Mouse (Mus musculus) kidney, adult 9 months (tissue): ENCODE results near the gene C530025M09Rik.

Experiments used
- DNase-seq: peaks from one replicate; pipeline ENCODE4 v3.0.0; 2022

Gene C530025M09Rik

DNA sequence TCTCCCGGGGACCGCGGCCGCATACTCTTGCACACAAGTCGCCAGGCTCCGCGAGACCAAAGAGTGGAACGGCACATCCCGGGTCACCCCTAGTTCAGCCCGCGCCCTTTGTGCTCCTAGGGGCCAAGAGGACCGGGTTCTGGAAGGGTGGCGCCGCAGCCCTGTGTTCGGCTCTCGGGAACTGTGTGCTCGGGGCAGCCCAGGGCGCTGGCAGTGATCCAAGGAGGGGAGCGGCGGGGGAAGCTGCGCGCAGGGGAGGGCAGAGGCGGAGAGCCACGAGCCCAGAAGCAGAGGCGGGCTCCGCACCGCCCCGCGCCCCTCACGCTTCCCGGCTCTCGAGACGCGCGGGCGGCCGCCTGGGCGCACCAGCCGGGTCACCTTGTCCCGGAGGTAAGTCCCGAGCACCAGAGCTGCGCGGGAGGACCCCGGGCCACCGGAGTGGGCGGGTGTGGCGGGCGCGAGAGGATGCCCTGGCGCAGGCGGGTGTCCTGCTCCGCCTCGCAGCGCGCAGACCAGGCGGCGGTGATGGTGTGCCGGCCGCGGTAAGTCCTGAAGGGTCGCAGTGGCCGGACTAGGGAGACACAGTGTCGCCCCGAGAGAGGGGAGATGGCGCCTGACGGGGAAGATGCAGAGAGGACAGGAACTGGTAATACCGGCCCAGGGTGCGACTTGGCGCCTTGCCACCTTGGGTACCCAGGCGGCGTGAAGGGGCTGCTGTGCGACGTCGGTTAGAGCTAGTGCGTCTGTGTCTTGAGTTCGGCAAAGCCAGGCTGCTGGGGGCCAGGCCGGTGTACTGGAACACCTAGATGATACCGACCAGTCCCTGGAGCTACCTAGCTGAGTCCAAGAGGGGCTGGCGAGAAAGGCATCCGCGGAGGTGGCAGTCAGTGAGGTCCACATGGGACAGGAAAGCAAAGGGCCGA is at the start of gene C530025M09Rik:
Gene C530025M09Rik, minus strand, starts transcription at position 678 of the 923 bp plus-strand sequence.
- DNase-seq = no peak

DNA sequence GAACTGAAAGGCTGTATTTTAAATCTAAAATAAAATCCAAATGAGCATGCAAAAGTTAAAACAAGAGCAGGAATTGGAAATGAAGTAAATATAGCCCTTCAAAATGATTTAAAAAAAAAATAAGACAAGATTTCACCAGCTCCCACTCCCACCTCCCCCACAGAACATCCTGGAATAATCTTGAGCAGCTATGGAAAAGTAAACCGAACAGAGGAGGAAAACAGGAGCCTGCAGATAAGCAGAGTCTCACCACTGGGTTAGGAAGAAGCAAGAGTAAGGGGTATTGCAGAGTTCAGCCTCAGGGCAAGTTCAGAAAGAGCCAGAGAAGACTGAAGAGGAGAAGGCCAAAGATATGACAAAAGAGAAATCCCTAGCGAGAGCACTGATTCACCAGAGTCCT is 46.9 kb upstream of the C530025M09Rik start:
- no peak for DNase-seq

DNA sequence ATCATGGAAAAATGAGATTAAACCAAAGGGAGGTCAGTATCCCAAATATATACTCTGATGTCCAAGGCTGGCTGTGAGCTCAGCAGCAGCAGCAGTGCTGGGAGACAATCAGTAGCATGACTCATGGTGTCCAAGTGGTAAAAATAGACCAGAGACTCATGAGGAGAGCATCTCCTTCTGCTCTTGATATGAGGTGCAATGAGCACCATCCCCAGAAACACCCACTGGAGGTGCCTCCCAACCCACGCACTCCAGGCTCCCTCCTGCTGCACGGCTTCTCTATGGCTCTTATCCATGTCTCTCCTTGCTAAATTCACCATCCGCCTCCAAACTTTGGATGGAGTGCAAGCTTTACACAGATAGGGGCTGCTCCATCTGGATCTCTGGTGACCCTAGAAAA is 42.3 kb upstream of the C530025M09Rik start:
- no peak for DNase-seq

DNA sequence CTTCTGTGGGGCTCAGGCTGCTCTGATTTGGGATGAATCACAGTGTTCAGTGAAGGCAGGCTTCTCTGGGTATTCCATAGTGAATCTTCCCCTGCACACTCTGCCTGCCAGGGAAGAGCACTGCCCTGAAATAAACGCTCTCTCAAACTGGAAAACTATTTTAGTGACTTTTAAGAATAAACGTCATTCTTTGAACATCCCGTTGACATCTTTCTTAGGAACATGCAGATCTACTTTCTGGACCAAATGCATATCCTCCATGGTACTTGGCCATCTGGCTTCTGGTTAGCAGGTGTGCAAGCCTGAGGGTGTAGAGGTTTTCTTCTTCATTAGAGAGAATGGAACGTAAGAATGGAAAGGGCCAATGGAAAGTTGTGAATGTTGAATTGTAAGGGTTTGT is 41.5 kb upstream of the C530025M09Rik start:
- DNase-seq = no peak

DNA sequence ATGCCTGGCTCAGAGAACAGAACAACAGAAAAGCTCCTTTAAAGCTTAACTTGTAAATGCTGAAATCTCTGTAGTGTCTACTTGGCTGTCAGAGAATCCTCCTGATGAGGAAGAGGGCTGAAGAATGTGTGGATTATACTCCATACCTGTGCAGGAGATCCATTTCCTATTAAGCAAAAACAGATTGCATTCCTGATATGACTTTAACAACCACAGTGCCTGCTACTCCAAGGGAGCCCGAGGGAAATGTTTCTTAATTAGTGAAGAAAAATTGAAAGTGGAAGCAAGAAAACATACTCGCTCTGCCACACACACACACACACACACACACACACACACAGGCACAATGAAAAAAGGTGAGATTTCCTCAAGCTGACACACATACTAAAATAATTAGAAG is 39.5 kb upstream of the C530025M09Rik start:
- no peak for DNase-seq

DNA sequence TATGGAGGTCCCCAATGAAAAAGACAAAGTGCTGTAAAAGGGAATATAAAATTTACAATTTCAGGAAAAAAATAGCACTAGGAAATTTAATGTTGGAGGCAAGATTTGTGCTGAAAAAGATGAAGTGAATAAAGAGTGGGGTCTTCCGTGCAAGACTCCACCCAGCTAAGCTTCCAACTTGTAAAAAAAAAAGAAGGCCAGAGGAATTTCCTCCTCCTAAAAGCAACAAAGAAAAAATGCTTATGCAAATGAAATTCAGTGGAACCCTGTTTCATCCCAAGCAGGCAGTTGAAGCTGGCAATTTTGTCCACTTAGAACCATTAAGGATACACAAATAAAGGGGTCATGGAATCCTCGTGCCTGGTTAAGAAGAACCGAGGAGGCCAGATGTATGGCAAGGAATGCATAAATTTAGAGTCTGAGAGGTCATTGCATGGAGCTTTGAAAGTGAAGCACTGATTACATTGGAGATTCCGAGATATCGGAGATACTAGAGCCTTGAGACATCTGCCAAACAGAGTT is 35.0 kb upstream of the C530025M09Rik start:
- no peak for DNase-seq

DNA sequence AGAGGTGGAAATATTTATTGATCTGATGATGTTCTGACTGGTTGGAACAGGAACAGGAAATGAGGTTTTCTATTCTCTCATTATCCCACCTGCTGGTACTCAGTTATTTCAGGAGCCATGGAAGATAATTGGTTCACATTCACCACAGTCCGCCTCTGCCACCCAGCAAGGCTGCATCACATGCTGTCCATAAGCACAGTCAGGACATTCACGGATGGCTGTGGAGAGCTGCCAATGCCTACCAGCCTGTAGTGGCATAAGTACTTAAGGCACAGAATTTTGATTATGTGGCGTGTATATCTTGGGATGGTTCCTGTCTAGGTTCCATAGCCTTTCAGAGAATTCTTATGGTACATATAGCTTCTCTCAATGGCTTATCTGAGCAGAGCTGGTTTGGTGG is 30.0 kb upstream of the C530025M09Rik start:
- DNase-seq = no peak

DNA sequence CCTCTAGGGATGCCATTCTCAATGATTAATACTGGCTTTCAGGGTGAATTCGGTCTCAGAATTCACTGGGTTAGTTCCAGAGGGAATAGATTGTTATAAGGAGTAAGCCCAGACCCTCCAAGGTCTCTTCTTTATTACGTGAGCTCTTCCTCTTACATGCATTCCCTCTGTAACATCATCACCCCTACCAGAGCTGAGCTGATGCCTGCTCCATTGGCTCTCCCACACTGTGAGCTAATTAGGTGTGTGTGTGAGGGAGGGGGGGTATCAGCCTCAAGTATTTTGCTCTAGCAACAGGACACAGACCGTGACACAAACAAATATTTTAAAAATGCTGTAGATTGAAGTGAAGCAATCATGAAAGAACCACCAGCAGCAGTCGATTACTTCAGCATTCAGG is 17.8 kb upstream of the C530025M09Rik start:
- no peak for DNase-seq

DNA sequence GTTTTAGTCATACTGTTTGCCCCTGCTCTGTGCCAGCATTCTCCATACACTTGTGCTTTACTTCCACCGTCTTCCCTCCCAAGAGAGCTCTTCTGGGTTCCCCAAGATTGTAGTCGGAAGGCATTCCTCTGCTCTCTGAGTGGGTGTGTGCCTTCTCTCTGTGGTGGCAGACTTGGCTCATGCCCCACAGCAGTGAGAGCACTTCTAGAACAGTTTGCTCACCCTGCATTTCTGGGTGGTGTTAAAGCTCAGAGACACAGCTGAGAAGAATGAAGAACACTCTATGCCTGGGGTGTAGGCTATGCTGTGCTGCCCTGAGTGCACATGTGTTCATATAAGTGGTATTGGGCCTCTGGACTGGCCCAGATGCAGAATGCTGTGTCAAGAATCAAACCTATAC is 13.6 kb upstream of the C530025M09Rik start:
- no peak for DNase-seq

DNA sequence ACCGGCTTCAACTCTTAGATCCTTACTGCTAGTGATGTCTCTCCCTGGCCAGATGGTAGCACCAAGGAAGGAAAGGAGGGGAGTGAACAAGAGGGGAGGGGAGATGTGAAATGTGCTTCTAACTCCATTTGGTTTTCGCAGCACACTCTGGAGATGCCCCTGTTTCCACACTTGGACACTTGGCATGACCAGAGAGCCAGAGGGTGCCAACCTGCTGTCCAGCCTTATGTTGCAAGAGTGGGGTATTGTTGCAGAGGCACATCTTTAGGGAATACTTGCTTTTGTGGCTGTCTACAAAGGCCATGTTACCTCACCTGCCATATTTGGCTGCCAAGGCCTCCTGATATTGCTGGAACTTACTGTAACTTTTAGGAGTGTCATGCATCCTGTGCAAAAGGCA is 8.7 kb upstream of the C530025M09Rik start:
- no peak for DNase-seq

DNA sequence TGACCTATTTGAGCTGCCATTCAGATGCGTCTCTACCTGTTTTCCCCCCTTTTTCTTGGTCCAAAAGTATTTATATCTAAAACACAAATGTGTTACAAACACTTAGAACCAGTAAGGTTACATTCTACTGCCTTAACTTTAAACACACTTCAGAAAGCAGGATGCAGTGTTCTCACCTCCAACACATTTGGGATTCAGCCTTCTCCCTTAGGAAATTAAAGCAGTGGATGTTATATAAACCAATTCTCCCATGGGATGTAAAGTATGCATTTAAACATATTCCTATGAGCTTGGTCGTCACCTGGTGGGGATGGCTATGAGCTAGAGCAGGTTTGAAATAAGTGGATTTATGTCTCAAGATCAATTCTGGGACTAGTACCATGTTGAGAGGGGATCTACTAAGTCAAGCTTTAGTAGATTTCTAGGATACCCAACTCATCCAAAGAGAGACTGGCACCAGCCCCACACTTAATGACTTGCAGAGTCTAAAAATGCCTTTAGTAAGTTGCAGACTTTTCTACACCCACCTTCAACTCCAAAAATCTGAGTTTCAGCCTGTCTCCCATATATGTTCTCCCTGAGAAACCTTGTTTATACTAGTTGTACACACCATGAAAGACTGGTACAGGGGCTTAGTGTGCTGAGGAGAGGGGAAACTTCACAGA is 5.6 kb upstream of the C530025M09Rik start:
- DNase-seq = no peak

DNA sequence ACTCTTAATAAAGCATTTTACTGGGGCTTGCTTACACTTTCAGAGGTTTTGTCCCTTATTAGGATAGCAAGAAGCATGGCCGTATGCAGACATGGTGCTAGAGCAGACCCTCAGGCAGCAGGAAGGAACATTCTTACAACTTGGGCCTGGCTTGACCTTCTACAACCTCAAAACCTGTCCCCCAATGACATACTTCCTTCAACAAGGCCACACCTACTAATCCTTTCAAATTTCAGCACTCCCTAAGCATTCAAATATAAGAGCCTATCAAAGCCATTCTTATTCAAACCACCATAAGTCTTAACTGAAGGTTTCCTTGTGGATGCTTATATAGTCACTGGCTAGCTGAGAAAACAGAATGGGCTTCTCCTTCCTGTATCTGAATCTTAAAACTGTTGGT is 4.1 kb upstream of the C530025M09Rik start:
- DNase-seq = no peak

DNA sequence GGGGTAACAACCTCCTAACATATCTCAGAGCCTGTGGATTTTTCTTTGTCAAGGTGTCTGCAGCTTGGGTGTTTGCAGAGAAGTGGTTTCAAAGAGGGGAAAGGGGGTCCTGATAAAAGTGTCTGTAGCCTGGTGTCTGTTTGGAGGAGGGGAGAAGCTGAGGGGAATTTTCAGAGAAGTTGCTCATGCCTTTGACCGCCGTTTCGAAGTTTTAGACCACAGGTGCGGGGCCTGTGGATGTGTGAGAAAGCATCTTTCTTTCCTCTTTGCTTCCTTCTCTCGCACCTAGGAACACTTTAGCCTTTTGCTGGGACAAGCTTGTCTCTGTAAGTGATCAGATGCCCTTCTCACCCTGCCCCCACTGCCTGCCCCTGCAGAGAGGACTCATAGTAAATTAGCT is 1.3 kb upstream of the C530025M09Rik start:
- DNase-seq = no peak

DNA sequence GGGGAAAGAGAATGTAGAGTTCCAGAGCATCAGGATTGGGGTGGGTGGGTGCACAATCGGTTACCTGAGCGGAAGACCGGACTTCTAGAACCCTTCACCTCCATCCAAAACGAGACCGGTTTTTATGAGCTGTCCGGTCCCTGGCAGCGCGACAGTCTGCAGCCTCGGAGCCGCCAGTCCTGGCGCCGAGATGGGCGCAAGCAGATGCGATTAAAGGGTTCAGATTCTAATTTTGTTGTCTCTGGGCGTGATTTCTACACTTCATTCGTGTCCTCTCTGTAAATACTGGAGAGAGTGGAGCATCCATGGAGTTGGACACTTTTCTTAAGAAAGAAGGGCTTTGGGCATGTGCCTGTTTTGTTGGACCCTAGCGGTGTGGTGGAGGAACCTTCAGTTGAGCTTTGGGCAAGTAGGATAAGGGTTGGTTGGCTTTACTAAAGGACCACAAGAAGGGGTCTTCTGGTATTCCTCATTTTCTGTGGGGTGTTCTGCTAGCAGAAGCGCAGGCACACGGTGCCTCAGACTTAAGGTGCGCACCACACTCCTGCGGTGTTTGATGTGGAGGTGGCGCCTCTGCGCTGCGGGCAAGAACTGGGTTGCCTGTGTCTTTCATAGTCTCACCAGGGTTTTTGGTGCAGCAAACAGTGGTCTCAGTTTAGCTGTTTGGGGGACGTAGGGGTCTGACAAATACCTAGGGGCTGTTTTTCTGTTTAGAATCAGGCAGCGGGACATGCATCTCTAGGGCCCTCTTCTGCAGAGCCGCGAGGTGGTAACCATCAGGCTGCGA is 639 bp upstream of the C530025M09Rik start:
- DNase-seq = no peak

DNA sequence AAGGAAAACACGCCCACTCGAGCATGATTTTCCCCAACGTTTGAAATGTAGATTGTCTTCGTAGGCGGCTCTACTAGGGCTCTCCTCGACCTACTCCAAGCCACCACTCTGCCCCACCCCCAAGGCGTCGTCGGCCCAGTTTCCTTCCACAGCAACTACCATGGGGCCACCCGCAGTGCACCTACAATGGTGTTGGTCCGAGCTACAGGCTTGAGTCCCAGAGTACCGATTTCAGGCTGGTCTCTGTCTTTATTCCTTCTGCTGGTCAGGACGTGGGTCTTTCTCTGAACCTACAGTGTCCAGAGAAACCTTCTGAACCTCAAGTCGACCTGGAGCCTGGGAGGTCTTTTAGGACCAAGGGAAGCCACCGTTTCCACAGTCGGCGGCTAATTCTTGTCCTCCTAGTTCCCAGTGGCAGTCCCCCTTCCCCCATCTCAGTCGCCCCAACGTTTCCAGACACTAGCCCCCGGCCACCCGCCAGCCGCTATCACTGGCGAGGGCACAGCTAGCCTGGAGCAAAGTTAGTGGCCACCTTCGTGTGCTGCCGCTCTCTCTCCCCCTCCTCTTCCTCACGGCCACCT is 968 bp downstream of the C530025M09Rik start:
- DNase-seq = no peak

DNA sequence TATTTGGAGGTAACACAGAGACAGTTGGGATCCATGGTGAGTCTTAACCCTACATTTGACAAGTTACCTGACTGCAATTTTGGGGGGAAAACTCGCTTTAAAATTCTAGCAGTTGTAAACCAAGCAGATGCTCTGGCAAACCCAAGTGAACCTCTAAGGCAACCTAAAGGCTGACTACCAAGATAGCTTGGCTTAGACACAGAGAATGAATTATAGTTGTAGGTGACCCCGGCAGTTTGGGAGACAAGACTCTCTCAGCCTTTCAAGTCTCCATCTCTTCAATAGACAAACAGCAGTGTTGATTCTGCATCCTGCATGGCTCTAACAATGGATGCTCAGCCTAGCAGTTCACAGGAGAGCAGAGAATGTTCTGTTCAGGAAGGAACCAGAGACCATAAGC is 2.1 kb downstream of the C530025M09Rik start, which contains the start of gene Syndig1:
Gene Syndig1, plus strand, starts transcription at position 301 of the 400 bp plus-strand sequence.
- no peak for DNase-seq

DNA sequence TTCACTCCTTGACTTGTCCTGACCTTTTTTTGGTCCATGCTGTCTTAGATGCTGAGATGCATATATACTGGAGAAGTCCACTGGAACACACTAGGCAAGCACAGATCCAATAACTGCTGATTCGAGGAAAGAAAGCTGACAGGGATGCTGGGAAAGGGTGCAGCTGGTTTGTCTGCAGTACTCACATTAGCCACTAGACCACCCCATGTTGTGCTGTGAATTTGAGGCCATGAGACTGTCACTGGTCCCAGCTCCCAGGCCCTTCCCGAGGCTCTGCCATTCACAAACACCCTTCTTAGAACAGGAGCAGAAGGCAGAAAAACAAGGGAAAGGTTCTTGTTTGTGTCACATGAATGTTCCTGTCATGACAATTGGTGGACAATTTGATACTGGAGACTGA is 10.8 kb downstream of the C530025M09Rik start:
- no peak for DNase-seq

DNA sequence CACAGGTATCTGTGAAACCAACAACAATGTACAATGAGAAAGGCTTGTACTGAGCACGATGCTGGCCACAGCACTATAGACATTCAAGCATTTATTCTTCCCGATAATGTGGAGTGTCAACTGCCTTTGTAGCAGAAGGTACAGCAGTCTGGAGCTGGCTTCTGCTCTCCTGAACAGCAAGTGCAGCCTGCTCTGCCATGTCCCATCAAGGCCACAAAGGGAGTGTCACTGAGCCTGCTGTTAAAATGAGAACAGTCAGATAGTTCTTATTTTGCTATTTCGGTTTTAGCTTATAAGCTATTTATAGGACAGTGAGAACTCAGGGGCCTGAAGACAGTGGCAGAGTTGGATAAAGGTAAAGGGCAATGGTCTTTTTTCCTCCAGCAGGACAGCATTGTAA is 11.3 kb downstream of the C530025M09Rik start:
- no peak for DNase-seq

DNA sequence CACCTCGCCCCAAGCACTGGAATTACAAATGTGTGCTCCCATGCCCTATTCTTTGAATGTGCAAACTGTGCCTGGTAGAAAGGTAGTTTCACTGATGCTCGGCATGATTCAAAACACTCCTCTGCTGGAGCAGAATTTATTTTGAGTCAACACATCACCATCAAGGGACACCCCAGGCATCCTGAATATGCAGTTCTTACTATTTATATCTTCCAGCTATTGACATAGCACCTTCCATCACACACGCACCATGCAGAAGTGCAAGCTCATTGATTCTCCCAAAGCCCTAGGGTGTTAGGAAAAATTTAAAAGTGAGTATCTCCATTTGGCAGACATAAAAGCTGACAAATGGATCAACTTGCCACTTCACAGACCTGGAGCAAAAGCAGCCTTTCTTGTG is 12.6 kb downstream of the C530025M09Rik start:
- no peak for DNase-seq

DNA sequence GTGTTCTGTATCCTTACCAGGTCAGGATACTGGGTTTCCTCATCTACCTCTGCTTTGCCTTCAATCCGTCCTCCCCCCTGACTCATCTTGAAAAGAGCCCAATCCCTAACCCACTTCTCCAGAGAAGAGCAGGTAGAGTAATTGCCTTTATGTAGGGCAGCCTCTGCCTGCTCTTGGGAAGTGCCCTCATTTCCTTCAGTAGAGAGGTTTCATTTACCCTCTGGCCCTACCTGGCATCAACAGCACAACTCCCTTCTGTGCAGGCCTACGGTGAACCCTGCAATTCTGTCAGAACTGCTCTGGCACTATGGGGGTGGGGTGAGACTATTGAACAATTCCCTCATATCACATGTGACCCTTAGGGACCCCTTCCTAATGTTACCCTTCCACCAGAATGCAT is 18.1 kb downstream of the C530025M09Rik start:
- no peak for DNase-seq

DNA sequence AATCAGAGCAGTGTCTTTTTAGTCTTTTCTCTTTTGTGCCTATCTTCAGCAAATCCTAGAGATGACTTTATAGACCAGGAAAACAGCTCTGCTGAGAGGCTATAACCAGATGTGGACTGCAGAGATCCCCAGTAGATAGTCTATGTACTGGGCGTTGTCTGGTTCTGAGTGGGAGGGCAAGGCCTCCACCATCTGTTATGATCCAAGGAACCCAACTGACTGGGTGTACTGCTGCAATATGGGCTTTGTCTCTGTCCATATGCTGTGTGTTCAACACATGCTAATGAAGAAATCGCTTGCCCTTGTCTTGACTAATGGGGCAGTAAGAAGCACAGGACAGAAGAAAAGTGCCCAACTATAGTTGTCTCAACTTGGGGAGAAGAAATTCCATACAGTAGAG is 25.8 kb downstream of the C530025M09Rik start:
- DNase-seq = no peak

DNA sequence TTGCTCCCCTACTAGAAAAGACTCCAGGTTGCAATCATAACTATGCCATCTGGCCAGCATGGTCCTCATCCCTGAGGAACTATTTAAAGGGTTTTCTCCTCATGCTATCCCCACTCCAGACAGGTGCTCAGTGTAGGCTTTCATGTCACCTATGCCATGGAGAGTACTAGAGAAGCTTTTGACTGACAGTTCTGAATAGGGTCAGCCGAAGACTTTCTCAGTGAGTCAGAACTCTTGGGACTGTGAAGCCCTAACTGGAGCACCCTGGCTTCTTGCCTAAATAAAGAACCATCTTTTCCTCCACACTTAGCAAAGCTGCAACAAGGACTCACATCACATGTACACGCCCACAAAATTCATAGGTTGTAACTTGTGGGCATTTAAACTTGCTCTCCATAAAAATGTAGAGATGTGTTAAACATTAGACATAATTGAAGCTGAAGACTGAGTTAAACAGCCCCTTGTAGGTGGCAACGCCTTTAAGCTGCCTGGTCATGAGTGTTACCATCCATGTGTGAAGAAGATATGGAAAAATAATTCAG is 26.3 kb downstream of the C530025M09Rik start:
- no peak for DNase-seq

DNA sequence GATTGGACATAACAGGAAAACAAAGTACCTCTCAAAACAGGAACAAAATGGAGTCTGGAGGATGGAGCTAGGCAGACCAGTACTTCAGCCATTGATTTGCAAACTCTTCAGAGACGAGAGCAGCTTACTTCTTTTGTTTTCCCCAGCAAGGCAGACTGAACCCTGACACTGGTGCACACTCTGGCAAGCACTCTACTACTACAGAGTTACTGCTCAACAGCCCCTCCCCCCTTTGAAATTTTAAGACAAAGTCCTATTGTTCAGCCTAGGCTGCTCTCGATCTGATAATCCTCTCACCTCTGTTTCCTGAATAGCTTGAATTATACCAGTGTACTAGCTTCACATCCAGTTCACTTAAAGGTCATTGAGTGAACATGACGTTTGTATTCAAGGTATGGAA is 32.4 kb downstream of the C530025M09Rik start:
- no peak for DNase-seq
